Mouse (Mus musculus) G1E (cell line): ENCODE measurements around the gene Trappc10. TPM values are rescaled to one million over a fixed set of nuclear protein-coding genes. Genes with fewer than 3 reads are reported as not detected.

Experiments used
- ATAC-seq: 2 replicates; pipeline ENCODE4 v1.8.0; 2016; ENCODE audit warnings: mild to moderate bottlenecking; ENCODE audit not compliant: insufficient number of reproducible peaks, poor library complexity, low FRiP score, severe bottlenecking; ENCODE audit errors: extremely low read depth
- DNase-seq: peaks from one replicate; pipeline ENCODE4 v3.0.0; 2012; ENCODE audit warnings: low spot score
- H3K27me3 ChIP-seq: 2 replicates; pipeline ENCODE4 v1.6.1; 2012; ENCODE audit warnings: mild to moderate bottlenecking, low read length, inconsistent platforms; ENCODE audit not compliant: insufficient read depth
- H3K36me3 ChIP-seq: replicated peaks from 2 replicates; pipeline ENCODE3; 2012; ENCODE audit warnings: mild to moderate bottlenecking, inconsistent platforms
- H3K4me1 ChIP-seq: 2 replicates; pipeline ENCODE4 v1.6.1; 2012; ENCODE audit warnings: low read depth, low read length, inconsistent platforms, mixed read lengths; ENCODE audit not compliant: insufficient read depth
- H3K4me3 ChIP-seq: 2 replicates; pipeline ENCODE4 v1.5.1; 2012; ENCODE audit warnings: low read depth, mild to moderate bottlenecking, inconsistent platforms, low read length, moderate library complexity, mixed read lengths
- H3K9me3 ChIP-seq: replicated peaks from 2 replicates; pipeline ENCODE4 v1.6.1; 2012; ENCODE audit warnings: inconsistent platforms
- CTCF ChIP-seq: IDR thresholded peaks from 2 replicates; pipeline ENCODE4 v1.5.1; 2012; ENCODE audit warnings: low read depth, low read length, inconsistent platforms, mixed read lengths
- GATA1 ChIP-seq: IDR thresholded peaks from 2 replicates; pipeline ENCODE4 v1.6.1; 2012; ENCODE audit warnings: borderline replicate concordance, low read length, inconsistent platforms, mixed read lengths
- GATA2 ChIP-seq: IDR thresholded peaks from 2 replicates; pipeline ENCODE4 v1.6.1; 2012; ENCODE audit warnings: low read depth, low read length, inconsistent platforms, borderline replicate concordance
- POLR2AphosphoS5 ChIP-seq: IDR thresholded peaks from 2 replicates; pipeline ENCODE4 v1.6.1; 2012; ENCODE audit warnings: low read depth, low read length, inconsistent platforms; ENCODE audit not compliant: insufficient replicate concordance
- TAL1 ChIP-seq: conservative IDR thresholded peaks from 2 replicates; pipeline ENCODE4 v1.6.1; 2012; ENCODE audit warnings: low read depth, low read length, inconsistent platforms, mixed read lengths
- polyA plus RNA-seq: library from polyadenylated mRNA; stranded (reverse); fragments of >175 nt; gene quantifications from 2 replicates; pipeline ENCODE4 v1.2.3, GENCODE M21; 2012
- total RNA-seq, 2 experiments: library from RNA; stranded (forward) in 1 of 2; stranded (reverse) in 1 of 2; fragments of 200-1000 nt in 1 of 2; fragments of >200 nt in 1 of 2; fragmentation: Nextera tagmentation in 1 of 2; gene quantifications; 2 replicates each; pipeline ENCODE4 v1.2.3; 2014 to 2017

Trappc10 gene
- total and polyA plus RNA-seq, 3 experiments, result 30.2 to 93.6 (median 54.7) TPM

DNA sequence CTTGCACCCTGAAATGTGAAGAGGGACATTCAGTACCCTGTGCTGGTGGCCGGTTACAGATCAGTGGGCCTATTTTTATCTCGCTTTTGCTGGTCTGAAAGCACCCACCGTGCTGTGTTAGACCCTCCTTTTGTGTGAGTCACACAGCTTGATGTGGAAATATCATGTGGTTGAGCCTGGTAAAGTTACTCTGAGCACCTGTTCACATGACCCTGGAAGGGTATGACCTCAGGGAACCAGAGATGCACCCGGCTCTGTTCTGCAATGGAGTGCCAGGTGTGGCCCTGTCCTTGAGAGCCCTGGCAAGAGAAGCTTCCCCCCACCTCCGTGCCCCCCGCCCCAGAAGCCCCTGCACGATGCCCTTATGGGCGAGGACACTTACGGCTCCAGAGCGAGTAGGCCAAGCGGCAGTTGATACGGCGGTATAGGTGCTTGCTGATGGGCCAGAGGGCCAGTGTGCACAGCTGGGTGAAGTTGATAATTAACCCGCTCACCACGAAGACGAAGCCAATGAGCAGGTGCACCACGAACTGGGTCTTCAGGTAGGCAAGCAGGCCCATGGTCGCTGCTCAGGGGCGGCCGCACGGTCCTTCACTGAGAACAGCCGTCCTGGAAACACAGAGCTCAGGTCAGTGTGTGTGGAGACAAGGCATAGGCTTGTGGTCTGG lies 43.2 kb upstream of the Trappc10 start:
- peaks cover 44% of the 10 kb centered on the region; the same call in 1 of the 2 replicates for H3K27me3 ChIP-seq
- H3K4me3 ChIP-seq, result no peak overlapping the region
- no peaks in the 10 kb centered on the region for H3K4me1 ChIP-seq
- H3K36me3 ChIP-seq, result peaks cover 3% of the 10 kb centered on the region
- no peak for DNase-seq
- TF ChIP-seq GATA2 (no peak), GATA1 (no peak), POLR2AphosphoS5 (no peak), CTCF (no peak), TAL1 (no peak)
- no peaks in the 10 kb centered on the region for H3K9me3 ChIP-seq
- ATAC-seq, result no peak

- Histone ChIP-seq H3K4me1 (no peaks in the 10 kb centered on the region), H3K4me3 (no peak overlapping the region)
- no peak for ATAC-seq
These were observed 41.5 kb upstream of the Trappc10 start for GRCm38 (mm10) chr10:78285959-78286358.

GRCm38 (mm10) chr10:78285409-78285808 lies 41.0 kb upstream of the Trappc10 start:
- Histone ChIP-seq H3K4me1 (no peaks in the 10 kb centered on the region), H3K27me3 (peaks cover 55% of the 10 kb centered on the region), H3K4me3 (no peak overlapping the region), H3K36me3 (peaks cover 3% of the 10 kb centered on the region), H3K9me3 (no peaks in the 10 kb centered on the region)
- TF ChIP-seq GATA1 (no peak), TAL1 (no peak), GATA2 (no peak), CTCF (no peak), POLR2AphosphoS5 (no peak)
- DNase-seq (no peak), ATAC-seq (no peak)

More at GRCm38 (mm10) chr10:78285959-78286358, 41.5 kb upstream of the Trappc10 start:
- TF ChIP-seq GATA1 (no peak), TAL1 (no peak), GATA2 (no peak), POLR2AphosphoS5 (no peak), CTCF (no peak)
- H3K36me3 ChIP-seq, result peaks cover 3% of the 10 kb centered on the region
- no peak for DNase-seq
- H3K9me3 ChIP-seq, result no peaks in the 10 kb centered on the region
- peaks cover 53% of the 10 kb centered on the region; the same call in 1 of the 2 replicates for H3K27me3 ChIP-seq

GRCm38 (mm10) chr10:78284812-78285211 lies 40.4 kb upstream of the Trappc10 start:
- TF ChIP-seq CTCF, result no peak
- no peak for TF ChIP-seq GATA2
- no peak for TF ChIP-seq POLR2AphosphoS5
- no peak for TF ChIP-seq GATA1
- no peaks in the 10 kb centered on the region for H3K9me3 ChIP-seq
- DNase-seq (no peak), ATAC-seq (no peak)
- H3K4me3 ChIP-seq, result no peak overlapping the region
- H3K4me1 ChIP-seq, result no peaks in the 10 kb centered on the region
- H3K36me3 ChIP-seq, result peaks cover 3% of the 10 kb centered on the region
- H3K27me3 ChIP-seq, result peaks cover 56% of the 10 kb centered on the region

- H3K36me3 ChIP-seq, result peaks cover 3% of the 10 kb centered on the region
- TF ChIP-seq GATA1 (no peak), POLR2AphosphoS5 (no peak), GATA2 (no peak), CTCF (no peak), TAL1 (no peak)
These were observed 38.0 kb upstream of the Trappc10 start for GRCm38 (mm10) chr10:78282411-78282810.

GRCm38 (mm10) chr10:78280486-78280885 lies 36.0 kb upstream of the Trappc10 start:
- no peaks in the 10 kb centered on the region for H3K36me3 ChIP-seq
- H3K9me3 ChIP-seq, result no peaks in the 10 kb centered on the region
- peaks cover 44% of the 10 kb centered on the region for H3K27me3 ChIP-seq
- TF ChIP-seq TAL1, result no peak
- no peak for DNase-seq
- ATAC-seq, result no peak
- H3K4me1 ChIP-seq, result peaks cover 3% of the 10 kb centered on the region
- H3K4me3 ChIP-seq, result no peak overlapping the region

More at GRCm38 (mm10) chr10:78282411-78282810, 38.0 kb upstream of the Trappc10 start:
- no peak for DNase-seq
- Histone ChIP-seq H3K4me1 (peaks cover 3% of the 10 kb centered on the region; the same call in 1 of the 2 replicates), H3K9me3 (no peaks in the 10 kb centered on the region), H3K4me3 (no peak overlapping the region), H3K27me3 (peaks cover 45% of the 10 kb centered on the region)
- no peak for ATAC-seq
